Mouse (Mus musculus): ENCODE measurements around the gene Mypn.

The Mypn gene

DNA sequence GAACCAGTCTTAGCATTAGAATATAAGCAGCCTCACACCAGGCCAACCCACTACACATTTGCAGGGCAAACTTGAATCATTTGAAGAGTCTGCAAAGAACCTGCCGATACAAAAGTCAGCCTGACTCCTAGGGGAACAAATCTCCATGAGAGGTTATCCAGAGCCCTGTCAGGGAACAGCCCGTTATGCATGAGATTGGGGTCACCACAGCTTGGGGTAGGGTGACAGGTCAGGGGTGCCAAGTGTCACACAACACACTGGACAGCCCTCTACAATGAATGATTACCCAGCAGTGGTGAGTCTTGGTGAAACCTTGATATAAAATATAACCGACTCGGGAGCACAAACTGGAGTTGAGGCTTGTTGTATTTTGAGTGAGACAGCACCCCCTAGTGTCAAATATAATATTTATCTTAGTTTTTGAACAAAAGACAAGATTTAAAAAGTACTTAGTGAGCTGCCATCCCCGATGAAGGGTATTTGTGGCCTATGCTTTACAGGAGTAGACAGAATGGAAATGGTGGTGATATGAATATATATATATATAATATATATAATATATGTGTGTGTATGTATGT is 90.6 kb downstream of the Mypn start:
- DNase-seq (ENCODE audit: low spot score) = peak; percentile 44

DNA sequence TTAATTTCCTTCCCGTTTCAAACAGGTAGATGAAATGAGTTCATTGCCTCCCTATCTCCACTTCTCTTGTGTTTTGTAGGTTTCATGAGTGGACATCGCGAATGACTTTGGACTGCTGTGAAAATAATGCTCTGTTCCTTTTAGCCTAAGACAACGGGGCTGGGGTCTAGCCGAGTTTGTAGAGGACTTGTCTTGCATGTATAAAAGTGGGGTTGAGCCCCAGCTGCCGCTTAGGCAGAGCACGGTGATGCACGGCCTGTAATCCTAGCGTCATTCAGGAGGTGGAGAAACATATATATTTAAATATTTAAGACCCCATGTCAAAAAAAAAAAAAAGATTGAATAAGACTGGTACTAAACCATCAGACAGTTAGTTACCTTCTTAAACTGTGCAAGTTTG is 103.1 kb downstream of the Mypn start:
- no peak for DNase-seq (ENCODE audit: low spot score)

DNA sequence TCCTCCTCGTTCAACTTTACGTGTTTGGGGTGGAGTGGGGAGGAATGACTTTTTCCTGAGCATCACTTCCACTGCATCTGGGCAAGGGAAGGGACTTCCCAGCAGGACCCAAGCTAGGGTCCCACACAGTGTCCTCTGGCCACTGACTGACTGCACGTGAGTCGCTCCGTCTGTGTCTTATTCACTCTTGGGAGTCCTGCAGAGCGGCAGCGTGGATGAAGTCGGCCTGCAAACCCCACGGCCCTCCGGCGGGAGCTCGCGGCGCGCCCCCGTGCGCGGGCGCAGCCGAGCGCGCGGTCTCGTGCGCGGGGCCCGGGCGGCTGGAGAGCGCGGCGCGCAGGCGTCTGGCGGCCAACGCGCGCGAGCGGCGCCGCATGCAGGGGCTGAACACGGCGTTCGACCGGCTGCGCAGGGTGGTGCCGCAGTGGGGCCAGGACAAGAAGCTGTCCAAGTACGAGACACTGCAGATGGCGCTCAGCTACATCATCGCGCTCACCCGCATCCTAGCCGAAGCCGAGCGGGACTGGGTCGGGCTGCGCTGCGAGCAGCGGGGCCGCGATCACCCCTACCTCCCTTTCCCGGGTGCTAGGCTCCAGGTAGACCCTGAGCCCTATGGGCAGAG is 103.7 kb downstream of the Mypn start:
- no peak for DNase-seq (ENCODE audit: low spot score)

DNA sequence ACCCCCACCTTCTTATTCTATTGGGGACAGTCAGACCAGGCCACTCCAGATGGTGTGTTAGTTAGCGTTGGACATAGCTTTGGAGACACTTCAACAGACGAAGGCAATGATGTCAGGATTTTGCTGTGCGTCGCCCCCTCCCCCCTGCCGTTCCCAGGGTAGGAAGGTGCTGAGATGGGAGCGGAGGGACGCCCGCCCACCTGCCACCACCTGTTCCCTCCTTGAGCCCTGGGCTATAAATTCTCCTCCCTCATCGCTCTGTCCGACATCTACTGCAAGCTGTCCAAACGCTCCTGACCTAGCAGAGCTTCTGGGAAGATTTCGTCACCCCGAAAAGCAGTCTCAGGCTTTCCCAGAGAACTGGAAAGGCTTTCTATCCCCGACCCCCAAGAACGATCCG is 104.2 kb downstream of the Mypn start, which contains the start of gene Atoh7:
Gene Atoh7 (plus strand): TSS at position 131 of the 400 bp plus-strand sequence.
- DNase-seq (ENCODE audit: low spot score) = no peak

DNA sequence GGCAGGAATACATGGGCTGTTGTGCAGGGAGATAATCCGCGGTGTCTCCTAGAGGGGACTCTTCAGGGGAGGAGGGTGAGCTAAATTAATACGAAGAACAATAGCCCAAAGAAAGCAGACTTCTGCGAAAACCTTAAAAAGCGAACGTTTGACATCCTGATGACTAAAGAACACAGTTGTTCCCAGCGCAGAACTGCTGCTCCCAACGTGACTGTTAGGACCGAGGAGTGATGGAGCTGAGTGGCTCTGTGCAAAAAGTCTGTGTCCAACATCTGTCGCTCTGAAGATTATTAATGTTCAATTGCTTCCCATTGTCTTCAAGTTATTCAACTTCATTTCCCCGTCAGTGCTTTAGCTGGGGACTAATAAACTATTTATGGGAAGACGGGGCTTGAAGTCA is 105.6 kb downstream of the Mypn start:
- DNase-seq (ENCODE audit: low spot score) = no peak

DNA sequence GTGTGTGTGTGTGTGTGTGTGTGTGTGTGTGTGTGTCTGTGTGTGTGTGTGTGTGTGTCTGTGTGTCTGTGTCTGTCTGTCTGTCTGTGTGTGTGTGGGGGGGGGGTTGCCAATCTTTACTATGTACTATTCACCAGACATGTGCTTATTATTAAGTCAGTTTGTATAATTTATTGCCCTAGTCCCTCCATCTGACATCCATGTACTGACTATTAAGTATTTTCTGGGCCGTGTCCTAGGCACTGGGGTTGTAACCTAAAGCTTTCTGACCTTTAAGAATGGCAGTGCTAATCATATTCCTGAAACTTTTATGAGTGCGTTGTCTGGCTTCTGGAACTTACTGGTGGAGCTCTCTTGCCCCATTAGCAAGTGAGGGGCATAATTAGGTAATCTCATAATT is 107.0 kb downstream of the Mypn start:
- DNase-seq (ENCODE audit: low spot score) = no peak

DNA sequence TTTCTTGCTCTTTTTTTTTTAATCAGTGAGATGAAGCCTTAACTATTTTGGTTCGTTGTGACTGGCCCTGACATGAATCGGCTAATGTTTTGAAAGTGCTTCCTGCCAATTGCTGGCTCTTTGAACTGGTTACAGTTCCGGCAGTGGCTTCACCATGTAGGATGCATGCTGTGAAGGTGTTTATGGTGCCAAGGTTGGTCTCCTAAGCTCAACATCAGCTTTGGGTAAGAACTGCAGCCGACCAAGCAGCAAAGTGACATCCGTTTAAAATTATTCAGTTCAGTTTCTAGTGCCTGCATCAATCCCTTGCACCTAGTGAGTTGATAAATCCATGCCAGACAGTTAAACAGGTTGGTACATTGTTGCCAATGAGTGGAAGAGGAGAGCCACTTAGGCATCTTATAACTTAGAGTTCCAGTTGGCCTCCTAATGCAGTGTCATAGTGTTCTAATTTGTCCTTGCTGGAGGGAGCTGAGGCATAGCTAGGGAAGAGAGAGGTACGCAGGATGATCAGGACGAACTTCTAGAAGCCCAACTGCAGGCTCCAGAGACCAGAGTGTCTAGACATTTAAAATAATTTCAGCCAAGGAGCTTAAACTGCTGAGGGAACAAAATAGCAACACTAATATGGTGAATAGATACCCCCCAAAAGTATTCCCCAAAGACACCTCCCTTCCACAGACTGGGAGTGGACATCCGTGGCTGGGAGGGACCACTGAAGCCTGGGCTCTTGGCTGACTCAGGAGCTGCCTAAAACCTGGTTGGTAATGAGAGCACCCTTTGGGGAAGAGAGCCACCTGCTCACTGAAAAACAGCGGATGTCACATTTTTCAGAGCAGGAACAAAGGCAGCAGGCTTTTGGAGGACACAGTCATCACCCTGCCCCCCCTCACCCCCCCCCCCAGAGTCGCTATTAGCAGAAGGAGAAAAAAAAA is 110.9 kb downstream of the Mypn start:
- no peak for DNase-seq (ENCODE audit: low spot score)

DNA sequence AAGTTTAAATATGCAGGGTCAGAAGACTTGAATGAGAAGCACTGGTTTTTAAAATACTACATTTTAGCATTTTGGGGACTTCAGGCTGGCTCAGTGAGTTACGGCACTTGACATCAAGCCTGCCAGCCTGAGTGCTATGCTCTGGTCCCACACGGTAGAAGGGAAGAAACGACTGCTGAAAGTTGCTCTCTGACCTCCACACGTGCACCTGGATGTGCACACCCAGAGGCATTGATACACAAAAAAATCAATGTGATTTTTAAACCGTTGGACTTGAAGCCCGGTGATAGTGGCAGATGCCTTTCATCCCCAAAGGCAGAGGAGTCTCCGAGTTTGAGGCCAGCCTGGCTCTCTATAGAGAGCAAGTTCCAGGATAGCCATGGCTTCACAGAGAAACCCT is 111.8 kb downstream of the Mypn start:
- no peak for DNase-seq (ENCODE audit: low spot score)

DNA sequence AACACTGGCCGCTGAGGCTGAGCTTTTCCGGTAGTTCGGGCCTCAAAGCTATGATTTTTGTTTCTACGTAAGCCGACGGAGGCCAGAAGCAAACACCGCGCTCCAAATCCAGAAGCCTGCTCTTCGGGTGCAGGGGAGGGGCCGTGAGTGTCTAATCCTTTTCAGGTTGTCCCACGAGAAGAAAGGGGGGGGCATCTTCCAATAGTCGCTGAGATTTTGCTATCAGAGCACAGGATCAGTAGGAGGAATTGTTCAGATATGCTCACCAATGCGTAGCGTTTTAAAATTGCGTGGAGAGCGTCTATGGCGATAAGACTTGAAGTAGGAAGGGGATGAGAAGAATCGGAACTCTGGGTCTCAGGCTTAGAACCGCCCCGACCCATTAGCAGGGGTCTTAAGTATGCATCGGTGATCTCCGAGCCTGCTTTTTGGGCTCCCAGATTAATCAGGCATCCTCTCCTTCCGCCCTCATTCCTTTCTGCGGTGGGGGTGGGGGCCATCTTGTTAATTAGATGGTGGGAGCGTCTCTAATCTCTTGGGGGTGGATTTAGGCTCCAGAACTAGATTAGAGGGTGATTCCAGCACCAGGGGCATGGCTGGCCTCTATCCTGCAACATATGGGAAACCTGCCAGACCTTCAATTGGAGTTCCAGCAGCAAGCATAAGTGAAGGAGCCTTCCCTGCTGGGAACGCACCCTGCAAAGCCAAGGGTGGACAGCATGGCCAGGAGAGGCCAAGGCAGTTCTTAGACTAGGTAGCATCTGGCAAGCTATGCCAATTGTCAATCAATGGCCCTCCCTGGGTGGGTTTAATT is 113.8 kb downstream of the Mypn start:
- DNase-seq (ENCODE audit: low spot score) = no peak

DNA sequence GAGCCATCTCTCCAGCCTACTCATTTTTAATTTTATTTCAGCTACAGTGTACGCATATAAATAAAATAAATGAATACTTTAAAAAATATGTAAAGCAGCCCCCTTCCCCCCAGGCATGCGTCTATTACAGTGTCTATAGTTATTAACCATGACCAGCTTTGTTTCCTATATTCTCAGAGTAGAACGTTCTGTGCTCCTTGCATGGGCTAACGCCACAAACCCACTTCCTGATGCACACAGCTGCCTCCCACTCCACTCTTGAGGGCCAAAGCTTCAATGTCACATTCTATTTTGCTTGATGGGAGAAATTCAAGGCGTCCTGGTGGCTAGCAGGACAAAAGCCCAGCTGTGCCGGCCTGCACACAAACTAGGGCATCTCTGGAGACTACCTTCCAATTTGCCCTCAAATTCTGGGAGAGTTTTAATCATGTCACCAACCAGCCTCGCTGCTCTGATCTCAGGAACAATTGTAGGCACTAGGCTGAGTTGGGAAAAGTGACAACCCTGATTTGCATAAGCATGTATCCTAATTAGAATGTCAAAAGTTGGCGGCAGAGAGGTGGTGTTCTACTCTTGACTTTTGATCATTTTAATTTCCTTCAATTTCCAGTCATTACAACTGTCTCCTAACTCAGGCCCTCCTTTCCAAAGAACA is 114.5 kb downstream of the Mypn start:
- no peak for DNase-seq (ENCODE audit: low spot score)

DNA sequence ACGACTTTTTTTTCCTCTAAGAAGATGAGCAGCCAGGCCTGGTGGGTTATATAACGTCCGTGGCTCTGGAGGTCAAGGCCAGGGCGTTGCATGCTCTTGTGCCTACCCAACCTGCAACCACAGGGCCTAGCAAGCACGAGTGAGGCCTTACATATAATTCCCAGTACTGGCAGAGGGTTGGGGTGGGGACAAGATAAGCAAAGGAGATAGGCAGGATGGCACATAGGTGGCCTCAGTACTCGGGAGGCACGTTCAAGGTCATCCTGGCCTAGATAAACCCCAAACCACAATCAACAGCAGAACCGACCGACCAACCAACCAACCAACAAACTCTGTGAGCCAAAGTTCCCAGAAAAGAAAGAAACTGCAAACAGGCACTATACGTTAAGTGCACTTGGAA is 117.4 kb downstream of the Mypn start:
- no peak for DNase-seq (ENCODE audit: low spot score)

DNA sequence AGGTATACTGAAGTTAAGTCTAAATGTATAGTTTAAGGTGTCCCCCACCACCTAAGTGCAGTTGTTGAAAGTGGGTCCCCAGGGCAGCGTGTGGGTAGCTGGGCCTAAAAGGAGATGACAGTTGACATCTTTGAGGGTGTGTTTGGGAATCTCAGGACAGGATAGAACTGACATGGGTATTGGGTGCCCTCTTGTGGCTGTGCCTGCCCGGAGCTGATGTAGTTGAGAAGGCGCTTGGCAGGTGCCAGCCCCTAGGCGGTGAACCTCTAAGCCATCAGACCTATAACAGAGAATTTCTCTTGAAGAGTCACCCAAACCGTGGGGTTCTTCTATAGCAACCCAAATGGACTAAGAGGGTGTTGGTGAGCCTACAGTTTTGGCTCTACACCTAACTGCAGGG is 137.8 kb downstream of the Mypn start:
- peak; percentile 81 for DNase-seq (ENCODE audit: low spot score)

All from adipocyte (in vitro differentiated cells).